Mouse (Mus musculus) neural tube, embryonic 12.5 days (tissue): ENCODE measurements around the gene Gbgt1. TPM values are rescaled to one million over a fixed set of nuclear protein-coding genes. Genes with fewer than 3 reads are reported as not detected.

ENCODE experiments used
- ATAC-seq: fragments of 200-750 bp; cut with Nextera tagmentation; 2 replicates; pipeline ENCODE4 v1.8.0; 2017; ENCODE audit warnings: low read depth, mild to moderate bottlenecking, moderate TSS enrichment, moderate library complexity; ENCODE audit not compliant: low FRiP score
- H3K27ac ChIP-seq: fragments of 300-500 bp; sonication (generic); 2 replicates; pipeline ENCODE4 v1.5.1; 2016
- H3K27me3 ChIP-seq: fragments of 300-500 bp; sonication (generic); replicated peaks from 2 replicates; pipeline ENCODE4 v1.6.1; 2016; ENCODE audit warnings: mild to moderate bottlenecking
- H3K36me3 ChIP-seq: fragments of 300-500 bp; sonication (generic); 2 replicates; pipeline ENCODE4 v1.6.1; 2016; ENCODE audit warnings: mild to moderate bottlenecking
- H3K4me1 ChIP-seq: fragments of 300-500 bp; sonication (generic); 2 replicates; pipeline ENCODE4 v1.6.1; 2016
- H3K4me2 ChIP-seq: fragments of 300-500 bp; sonication (generic); replicated peaks from 2 replicates; pipeline ENCODE4 v1.6.1; 2016; ENCODE audit warnings: mild to moderate bottlenecking
- H3K4me3 ChIP-seq: fragments of 300-500 bp; sonication (generic); 2 replicates; pipeline ENCODE4 v1.5.1; 2016
- H3K9ac ChIP-seq: fragments of 300-500 bp; sonication (generic); 2 replicates; pipeline ENCODE4 v1.6.1; 2016; ENCODE audit warnings: mild to moderate bottlenecking
- H3K9me3 ChIP-seq: fragments of 300-500 bp; sonication (generic); 2 replicates; pipeline ENCODE4 v1.6.1; 2016; ENCODE audit warnings: mild to moderate bottlenecking
- WGBS: fragments of 180-500 bp; shearing (Covaris S2); methylation state at CpG from one replicate; pipeline ENCODE4 v1.1.7; 2016; 5-methylcytosine and 5-hydroxymethylcytosine counted together
- polyA plus RNA-seq: library from polyadenylated mRNA; unstranded; fragments of >200 nt; fragmentation: Nextera tagmentation; extraction: Ambion mirVana; gene quantifications from 2 replicates; pipeline ENCODE4 v1.2.1, GENCODE M21; 2016

Gbgt1 gene
- polyA plus RNA-seq, 1 experiment from 2014 or later = 0.81 TPM

DNA sequence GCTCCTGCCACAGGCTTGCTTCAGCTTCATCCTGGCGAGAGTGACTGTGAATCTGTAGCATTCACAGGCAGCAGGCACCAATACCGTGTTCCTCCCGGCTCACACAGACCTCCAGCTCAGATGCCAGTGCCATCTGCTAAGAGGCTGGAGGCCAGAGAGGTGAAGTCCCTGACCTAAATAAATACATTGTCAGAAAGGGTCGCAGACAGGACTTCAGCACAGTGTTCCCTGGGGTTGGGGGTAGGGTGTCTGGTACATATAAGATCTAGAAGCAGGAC lies 38.5 kb downstream of the Gbgt1 start:
- no peak for ATAC-seq
- Histone ChIP-seq H3K27ac (0 out of 2 replicates have a peak overlapping the region, but pooled peaks have one; percentile 67), H3K4me1 (peaks cover 98% of the 10 kb centered on the region), H3K4me2 (peak overlapping the region; percentile 80), H3K4me3 (no peak overlapping the region), H3K36me3 (no peaks in the 10 kb centered on the region), H3K9me3 (no peaks in the 10 kb centered on the region), H3K27me3 (no peaks in the 10 kb centered on the region), H3K9ac (peak overlapping the region; percentile 48; the same call in 1 of the 2 replicates)
- WGBS = 32% methylated on average over 4 of the region's 4 CpGs

GRCm38 (mm10) chr2:28535650-28536049 lies 39.0 kb downstream of the Gbgt1 start:
- peak overlapping the region; percentile 80 for H3K4me2 ChIP-seq
- H3K27me3 ChIP-seq = no peaks in the 10 kb centered on the region
- no peaks in the 10 kb centered on the region for H3K36me3 ChIP-seq
- no peaks in the 10 kb centered on the region for H3K9me3 ChIP-seq
- WGBS = 37% methylated on average over 7 of the region's 7 CpGs
- ATAC-seq = no peak
- H3K4me1 ChIP-seq = peaks cover 97% of the 10 kb centered on the region
- no peak overlapping the region for H3K4me3 ChIP-seq
- peak overlapping the region; percentile 48; the same call in 1 of the 2 replicates for H3K9ac ChIP-seq
- peak overlapping the region; percentile 7; the same call in 1 of the 2 replicates for H3K27ac ChIP-seq

DNA sequence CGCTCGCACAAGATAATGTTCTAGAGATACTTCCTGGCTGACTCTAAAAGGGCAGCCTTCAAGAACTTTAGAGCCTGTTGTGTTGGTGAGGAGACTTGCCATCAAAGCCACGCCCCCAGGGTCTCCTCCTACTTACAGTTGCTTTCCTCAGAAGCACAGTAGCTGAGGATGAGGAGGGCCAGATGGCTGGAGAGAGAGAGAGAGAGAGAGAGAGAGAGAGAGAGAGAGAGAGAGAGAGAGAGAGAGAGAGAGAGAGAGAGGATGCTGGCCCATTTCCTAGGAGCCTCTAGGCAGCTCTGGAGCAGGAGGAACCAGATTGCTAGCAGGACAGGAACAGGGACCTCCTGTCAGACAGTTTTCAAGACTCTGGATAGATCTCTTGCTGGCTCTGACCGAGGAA lies 39.5 kb downstream of the Gbgt1 start:
- ATAC-seq = no peak
- Histone ChIP-seq H3K27ac (peak overlapping the region; percentile 7; the same call in 1 of the 2 replicates), H3K9ac (peak overlapping the region; percentile 48; the same call in 1 of the 2 replicates), H3K36me3 (peaks cover under 1% of the 10 kb centered on the region; the same call in 1 of the 2 replicates), H3K4me1 (peaks cover 95% of the 10 kb centered on the region), H3K9me3 (no peaks in the 10 kb centered on the region), H3K4me3 (no peak overlapping the region), H3K27me3 (no peaks in the 10 kb centered on the region), H3K4me2 (peak overlapping the region; percentile 80)
- 78% methylated on average over 4 of the region's 4 CpGs for WGBS

DNA sequence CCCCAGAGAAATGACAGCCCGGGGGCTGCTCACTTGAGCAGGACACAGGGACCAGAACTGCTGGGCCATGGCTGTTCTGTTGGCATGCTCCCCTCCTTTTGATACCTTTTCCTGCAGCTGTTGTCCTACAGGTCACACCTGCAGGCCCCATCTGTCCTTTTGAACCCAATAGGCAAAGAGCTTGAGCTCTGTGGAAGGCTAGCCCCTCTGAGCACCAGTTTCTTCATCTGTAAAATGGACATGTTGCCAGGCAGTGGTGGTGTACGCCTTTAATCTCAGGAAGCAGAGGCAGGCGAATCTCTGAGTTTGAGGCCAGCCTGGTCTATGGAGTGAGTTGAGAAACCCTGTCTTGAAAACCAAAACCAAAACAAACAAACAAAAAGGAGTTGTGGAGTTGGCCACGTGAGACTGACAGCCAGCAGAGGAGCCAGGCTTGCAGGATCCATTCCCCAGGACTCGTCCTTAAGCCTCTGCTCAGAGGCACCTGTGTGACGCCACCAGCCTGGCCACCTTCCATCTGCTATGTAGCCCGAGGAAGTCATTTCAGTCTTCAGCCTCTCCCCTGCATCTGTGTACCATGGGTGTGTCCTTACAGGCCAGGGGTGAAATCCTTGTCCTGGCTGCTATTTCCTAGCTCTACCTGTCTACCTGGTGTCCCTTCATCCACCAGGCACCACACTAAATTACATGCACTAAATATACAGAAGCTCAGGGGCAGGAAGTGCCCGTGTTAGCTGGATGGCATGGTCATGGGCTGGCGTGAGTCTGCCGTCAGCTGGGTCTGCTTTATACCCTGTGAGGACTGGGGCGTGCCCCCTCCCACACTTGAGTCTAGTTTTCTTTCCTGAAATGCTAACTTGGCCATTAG lies 40.3 kb downstream of the Gbgt1 start:
- H3K9ac ChIP-seq = no peak overlapping the region
- H3K9me3 ChIP-seq = no peaks in the 10 kb centered on the region
- H3K4me2 ChIP-seq = no peak overlapping the region
- H3K27ac ChIP-seq = no peak overlapping the region
- no peak for ATAC-seq
- H3K36me3 ChIP-seq = peaks cover 5% of the 10 kb centered on the region
- H3K4me3 ChIP-seq = no peak overlapping the region
- H3K4me1 ChIP-seq = peaks cover 87% of the 10 kb centered on the region
- no peaks in the 10 kb centered on the region for H3K27me3 ChIP-seq
- WGBS = 81% methylated on average over 11 of the region's 11 CpGs

DNA sequence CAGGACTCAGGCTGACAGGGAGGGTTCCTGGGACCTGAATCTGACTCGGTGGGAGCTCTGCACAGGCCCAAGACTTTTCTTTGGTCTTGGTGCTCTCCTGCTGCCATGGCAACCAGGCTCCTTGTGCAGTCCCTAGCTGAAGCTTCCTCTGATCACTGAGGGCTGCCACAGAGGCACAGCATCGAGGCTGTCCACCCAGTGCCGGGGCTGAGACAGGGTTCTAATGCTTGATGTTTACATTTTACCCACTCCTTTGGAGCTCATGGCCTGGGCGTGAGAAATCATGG lies 40.9 kb downstream of the Gbgt1 start:
- peaks cover 82% of the 10 kb centered on the region for H3K4me1 ChIP-seq

GRCm38 (mm10) chr2:28537995-28538816 lies 41.5 kb downstream of the Gbgt1 start:
- Histone ChIP-seq H3K4me2 (no peak overlapping the region), H3K27ac (no peak overlapping the region), H3K9me3 (no peaks in the 10 kb centered on the region), H3K4me1 (peaks cover 75% of the 10 kb centered on the region), H3K4me3 (no peak overlapping the region), H3K36me3 (peaks cover 17% of the 10 kb centered on the region), H3K27me3 (no peaks in the 10 kb centered on the region), H3K9ac (no peak overlapping the region)
- ATAC-seq = no peak
- 78% methylated on average over 8 of the region's 8 CpGs for WGBS

More for the DNA sequence above, 40.9 kb downstream of the Gbgt1 start:
- Histone ChIP-seq H3K9ac (no peak overlapping the region), H3K4me3 (no peak overlapping the region), H3K36me3 (peaks cover 11% of the 10 kb centered on the region), H3K27me3 (no peaks in the 10 kb centered on the region), H3K9me3 (no peaks in the 10 kb centered on the region), H3K27ac (no peak overlapping the region), H3K4me2 (no peak overlapping the region)
- no peak for ATAC-seq
- WGBS = 52% methylated on average over 4 of the region's 4 CpGs

- H3K36me3 ChIP-seq = peaks cover 23% of the 10 kb centered on the region
- H3K9ac ChIP-seq = no peak overlapping the region
- H3K4me1 ChIP-seq = peaks cover 70% of the 10 kb centered on the region
- no peak for ATAC-seq
- H3K4me2 ChIP-seq = no peak overlapping the region; the same call in 1 of the 2 replicates
- H3K27ac ChIP-seq = peak overlapping the region; percentile 5; the same call in 1 of the 2 replicates
- H3K4me3 ChIP-seq = no peak overlapping the region
- H3K27me3 ChIP-seq = no peaks in the 10 kb centered on the region
- WGBS = 75% methylated on average over 1 of the region's 1 CpGs
- H3K9me3 ChIP-seq = no peaks in the 10 kb centered on the region
These were observed 42.1 kb downstream of the Gbgt1 start for GRCm38 (mm10) chr2:28538817-28539128.

DNA sequence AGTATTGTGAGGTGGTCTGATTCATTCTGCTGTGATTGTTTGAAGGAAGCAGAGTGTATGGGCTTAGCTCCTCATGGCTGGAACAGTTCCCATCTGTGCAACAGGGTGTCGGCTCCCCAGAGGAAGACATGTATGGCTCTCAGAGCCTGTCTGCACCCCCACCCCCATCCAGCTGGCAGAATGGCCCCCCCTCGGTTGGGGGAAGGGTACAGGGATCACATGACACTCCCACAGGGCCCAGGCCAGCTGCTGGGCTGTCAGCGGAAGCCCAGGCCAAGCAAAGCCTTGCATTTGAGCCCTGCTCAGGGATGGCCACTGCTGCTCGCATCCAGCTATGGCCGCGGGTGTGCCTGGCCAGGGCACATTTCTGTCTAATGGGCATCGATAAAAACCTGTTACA lies 42.5 kb downstream of the Gbgt1 start:
- peak; percentile 61 for ATAC-seq
- Histone ChIP-seq H3K4me2 (peak overlapping the region; percentile 12; the same call in 1 of the 2 replicates), H3K4me1 (peaks cover 65% of the 10 kb centered on the region), H3K36me3 (peaks cover 27% of the 10 kb centered on the region), H3K4me3 (no peak overlapping the region), H3K27me3 (no peaks in the 10 kb centered on the region), H3K9ac (no peak overlapping the region), H3K27ac (peak overlapping the region; percentile 5; the same call in 1 of the 2 replicates), H3K9me3 (no peaks in the 10 kb centered on the region)
- WGBS = 51% methylated on average over 7 of the region's 7 CpGs

DNA sequence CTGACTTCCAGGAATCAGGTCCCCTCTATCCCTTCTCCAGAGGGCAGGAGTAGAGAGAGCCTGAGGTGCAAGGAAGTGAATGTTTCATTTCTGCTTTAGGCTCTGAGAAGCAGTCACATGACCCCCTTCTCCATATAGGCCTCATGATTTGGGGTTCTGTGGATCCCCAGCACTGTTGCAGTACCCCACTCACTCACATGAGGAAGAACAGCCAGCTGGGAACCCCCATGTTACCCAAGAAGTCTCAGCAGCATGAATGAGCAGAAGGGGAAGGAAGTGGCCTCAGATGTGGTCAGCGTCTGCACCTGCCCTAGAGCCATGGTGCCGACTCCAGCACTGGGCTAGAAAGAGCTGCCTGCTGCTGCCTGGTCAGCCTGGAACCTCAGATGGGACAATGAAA lies 43.3 kb downstream of the Gbgt1 start:
- no peaks in the 10 kb centered on the region for H3K9me3 ChIP-seq
- H3K9ac ChIP-seq = no peak overlapping the region
- H3K27ac ChIP-seq = no peak overlapping the region
- 73% methylated on average over 2 of the region's 2 CpGs for WGBS
- H3K36me3 ChIP-seq = peaks cover 35% of the 10 kb centered on the region
- H3K4me1 ChIP-seq = peaks cover 58% of the 10 kb centered on the region
- H3K4me2 ChIP-seq = no peak overlapping the region
- H3K27me3 ChIP-seq = no peaks in the 10 kb centered on the region
- ATAC-seq = no peak
- H3K4me3 ChIP-seq = no peak overlapping the region

DNA sequence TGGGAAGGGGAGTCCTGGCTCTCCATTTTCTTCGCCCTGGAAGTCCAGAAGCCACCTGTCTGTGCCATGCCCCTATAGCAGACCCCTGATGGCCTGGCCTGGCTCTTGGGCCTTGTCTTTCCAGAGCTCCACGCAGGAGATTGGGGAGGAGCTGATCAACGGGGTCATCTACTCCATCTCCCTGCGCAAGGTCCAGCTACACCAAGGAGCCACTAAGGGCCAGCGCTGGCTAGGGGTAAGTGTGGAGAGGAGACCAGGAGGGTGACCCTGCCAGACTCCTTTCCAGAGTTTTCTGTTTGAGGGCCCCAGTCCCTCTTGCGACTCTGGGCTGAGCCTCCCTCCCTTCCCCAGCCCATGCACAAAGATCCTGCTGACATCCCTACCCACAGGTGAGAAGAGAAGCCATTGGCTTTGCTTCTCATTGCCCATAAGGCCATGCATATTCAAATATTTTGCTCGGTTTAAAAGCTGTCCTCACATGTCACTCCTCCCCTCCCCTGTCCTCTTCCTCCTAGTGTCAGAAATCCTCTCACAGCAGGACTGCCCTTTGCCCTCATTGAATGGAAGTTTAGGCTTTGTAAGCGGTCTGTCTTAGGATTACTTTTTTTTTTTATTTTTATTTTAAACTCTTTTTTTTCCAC lies 44.0 kb downstream of the Gbgt1 start:
- Histone ChIP-seq H3K36me3 (peaks cover 42% of the 10 kb centered on the region), H3K27ac (no peak overlapping the region), H3K27me3 (no peaks in the 10 kb centered on the region), H3K4me2 (no peak overlapping the region), H3K4me1 (peaks cover 50% of the 10 kb centered on the region), H3K9me3 (no peaks in the 10 kb centered on the region), H3K4me3 (no peak overlapping the region), H3K9ac (no peak overlapping the region)
- 79% methylated on average over 8 of the region's 8 CpGs for WGBS
- ATAC-seq = no peak

DNA sequence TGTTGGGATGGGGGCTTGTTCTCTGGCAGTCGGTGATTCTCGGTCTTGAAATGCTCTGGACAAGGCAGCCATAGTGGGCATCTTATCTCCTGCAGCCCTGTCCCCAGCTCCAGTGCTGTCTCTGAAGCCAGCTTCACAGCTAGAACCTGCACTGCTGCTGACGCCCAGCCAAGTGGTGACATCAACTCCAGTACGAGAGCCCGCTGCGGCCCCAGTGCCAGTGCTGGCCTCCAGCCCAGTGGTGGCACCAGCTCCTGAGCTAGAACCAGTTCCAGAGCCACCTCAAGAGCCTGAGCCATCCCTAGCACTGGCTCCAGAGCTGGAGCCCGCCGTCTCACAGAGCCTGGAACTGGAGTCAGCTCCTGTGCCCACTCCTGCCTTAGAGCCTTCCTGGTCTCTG lies 47.2 kb downstream of the Gbgt1 start:
- Histone ChIP-seq H3K4me1 (peaks cover 19% of the 10 kb centered on the region), H3K27me3 (no peaks in the 10 kb centered on the region), H3K9ac (no peak overlapping the region), H3K4me3 (no peak overlapping the region), H3K27ac (no peak overlapping the region), H3K36me3 (peaks cover 69% of the 10 kb centered on the region), H3K4me2 (no peak overlapping the region), H3K9me3 (no peaks in the 10 kb centered on the region)
- ATAC-seq = no peak
- 90% methylated on average over 8 of the region's 8 CpGs for WGBS

DNA sequence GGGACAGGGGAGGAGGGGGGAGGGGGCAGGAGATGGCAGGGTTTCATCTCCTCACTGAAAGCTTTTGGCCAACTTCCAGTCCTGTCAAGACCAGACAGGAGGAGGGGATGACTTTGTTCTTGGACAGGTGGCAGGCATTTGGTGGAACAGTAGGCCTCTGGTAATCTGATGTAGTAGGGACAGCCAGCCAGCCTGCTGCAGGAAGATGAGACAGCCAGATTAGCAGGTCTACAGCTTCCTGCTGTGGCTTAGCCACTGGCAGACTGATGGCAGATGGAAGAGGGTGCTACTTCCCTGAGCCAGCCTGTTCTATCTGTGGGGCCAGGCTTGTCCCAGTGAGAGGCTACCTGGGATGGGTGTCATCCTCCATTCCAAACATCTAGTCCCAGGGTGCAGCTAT lies 49.3 kb downstream of the Gbgt1 start:
- ATAC-seq = no peak
- H3K27ac ChIP-seq = no peak overlapping the region

More for the DNA sequence above, 49.3 kb downstream of the Gbgt1 start:
- no peak overlapping the region for H3K4me3 ChIP-seq
- H3K27me3 ChIP-seq = no peaks in the 10 kb centered on the region
- H3K9me3 ChIP-seq = no peaks in the 10 kb centered on the region
- H3K4me1 ChIP-seq = no peaks in the 10 kb centered on the region
- no peak overlapping the region for H3K9ac ChIP-seq
- H3K36me3 ChIP-seq = peaks cover 90% of the 10 kb centered on the region
- H3K4me2 ChIP-seq = no peak overlapping the region
